Mouse (Mus musculus) heart, postnatal 0 days (tissue): Measurements from ENCODE around the gene Tango2.

Experiments used
- CTCF ChIP-seq: IDR thresholded peaks from 2 replicates; pipeline ENCODE4 v1.5.1; 2016; ENCODE audit warnings: antibody characterized with exemption, control low read depth, low read depth
- EP300 ChIP-seq: IDR thresholded peaks from 2 replicates; pipeline ENCODE4 v1.6.1; 2016; ENCODE audit warnings: antibody characterized with exemption, low read depth

DNA sequence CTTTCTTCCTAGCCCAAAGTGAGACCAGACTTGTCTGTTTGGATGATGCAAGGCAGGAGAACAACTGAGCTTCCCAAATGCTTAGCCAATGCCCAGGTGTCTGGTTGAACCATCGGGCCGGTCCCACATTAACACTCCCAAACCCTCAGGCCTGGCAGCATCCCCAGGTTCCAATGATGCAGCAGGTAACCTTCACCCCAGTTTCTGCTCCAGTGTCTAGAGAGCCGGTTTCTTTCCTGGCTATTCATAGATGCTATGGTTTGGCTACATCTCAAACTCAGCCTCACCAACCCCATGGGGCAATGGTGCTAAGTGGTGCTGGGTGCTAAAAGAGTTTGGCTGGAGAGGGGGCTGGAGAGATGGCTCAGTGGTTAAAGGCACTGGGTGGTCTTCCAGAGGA lies 11.9 kb downstream of the Tango2 start:
- TF ChIP-seq CTCF: no peak
- TF ChIP-seq EP300: no peak
